Mouse (Mus musculus) midbrain, embryonic 15.5 days (tissue): ENCODE data around the gene Patj. TPM values are rescaled to one million over a fixed set of nuclear protein-coding genes. Genes with fewer than 3 reads are reported as not detected.

Experiments
- ATAC-seq: fragments of 200-750 bp; cut with Nextera tagmentation; replicated peaks from 2 replicates; pipeline ENCODE4 v1.8.0; 2017; ENCODE audit warnings: moderate TSS enrichment
- H3K27ac ChIP-seq: fragments of 300-500 bp; sonication (generic); 2 replicates; pipeline ENCODE4 v1.5.1; 2015; ENCODE audit warnings: mild to moderate bottlenecking, inconsistent platforms
- H3K27me3 ChIP-seq: fragments of 300-500 bp; sonication (generic); replicated peaks from 2 replicates; pipeline ENCODE4 v1.6.1; 2015; ENCODE audit warnings: inconsistent platforms
- H3K36me3 ChIP-seq: fragments of 300-500 bp; sonication (generic); replicated peaks from 2 replicates; pipeline ENCODE4 v1.6.1; 2015; ENCODE audit warnings: inconsistent platforms
- H3K4me1 ChIP-seq: fragments of 300-500 bp; sonication (generic); 2 replicates; pipeline ENCODE4 v1.6.1; 2015; ENCODE audit warnings: inconsistent platforms
- H3K4me2 ChIP-seq: fragments of 300-500 bp; sonication (generic); 2 replicates; pipeline ENCODE4 v1.6.1; 2015; ENCODE audit warnings: inconsistent platforms, mild to moderate bottlenecking, moderate library complexity
- H3K4me3 ChIP-seq: fragments of 300-500 bp; sonication (generic); 2 replicates; pipeline ENCODE4 v1.5.1; 2015; ENCODE audit warnings: mild to moderate bottlenecking, inconsistent platforms
- H3K9ac ChIP-seq: fragments of 300-500 bp; sonication (generic); 2 replicates; pipeline ENCODE4 v1.6.1; 2015; ENCODE audit warnings: mild to moderate bottlenecking, inconsistent platforms
- H3K9me3 ChIP-seq: fragments of 300-500 bp; sonication (generic); 2 replicates; pipeline ENCODE4 v1.6.1; 2016; ENCODE audit warnings: inconsistent platforms
- WGBS: fragments of 180-500 bp; shearing (Covaris S2); methylation state at CpG from one replicate; pipeline ENCODE4 v1.1.7; 2015; ENCODE audit warnings: mixed read lengths; 5-methylcytosine and 5-hydroxymethylcytosine counted together
- polyA plus RNA-seq: library from polyadenylated mRNA; unstranded; fragments of >200 nt; fragmentation: Nextera tagmentation; extraction: Ambion mirVana; gene quantifications from 2 replicates; pipeline ENCODE4 v1.2.1, GENCODE M21; 2015

The Patj gene
- 8.1 and 9.5 TPM in 2 replicates for polyA plus RNA-seq

DNA sequence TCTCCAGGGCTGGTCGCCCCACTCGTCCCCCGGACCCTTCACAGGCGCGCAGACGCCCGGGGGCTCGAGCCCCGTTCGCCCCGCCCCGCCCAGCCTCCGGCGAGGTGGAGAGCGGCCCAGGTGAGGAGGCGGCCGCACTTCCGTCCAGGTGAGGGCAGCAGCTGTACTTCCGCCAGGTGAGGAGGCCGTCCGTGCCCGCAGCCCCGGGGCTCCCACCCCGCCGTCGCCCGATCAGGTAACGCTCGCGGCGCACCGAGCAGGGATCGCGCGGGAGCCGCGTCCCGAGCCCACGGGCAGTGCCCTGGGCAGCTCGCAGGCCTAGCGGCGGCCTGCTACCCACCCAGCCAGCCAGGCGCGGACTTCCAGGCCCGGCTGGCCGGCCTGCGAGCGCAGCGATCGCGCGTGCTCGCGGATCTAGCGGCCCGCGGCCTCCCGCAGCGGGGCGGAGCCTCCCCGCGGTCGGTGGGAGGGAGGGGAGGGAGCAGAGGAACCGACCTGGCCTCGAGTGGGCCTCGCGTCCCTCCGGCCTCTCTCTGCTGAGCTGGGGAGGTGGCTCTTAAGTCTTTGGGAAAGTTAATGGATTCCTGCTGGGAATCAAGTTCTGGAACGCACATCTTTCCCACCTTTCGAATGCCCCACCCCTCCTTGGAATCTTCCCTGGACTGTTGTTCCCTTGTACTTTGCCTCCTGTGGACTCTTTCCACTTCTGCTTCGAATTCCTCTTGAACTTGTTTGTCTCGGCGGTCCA is at the start of gene Patj:
TSS of gene Patj (plus strand) at position 96 of the 748 bp plus-strand sequence.
- Histone ChIP-seq H3K4me3 (peak within 1 kb of the TSS; percentile 70), H3K36me3 (no peaks in the 10 kb centered on the region), H3K9ac (peak within 1 kb of the TSS; percentile 74), H3K9me3 (no peaks in the 10 kb centered on the region), H3K27me3 (no peaks in the 10 kb centered on the region), H3K4me1 (peaks cover 5% of the 10 kb centered on the region; the same call in 1 of the 2 replicates), H3K4me2 (peak within 1 kb of the TSS; percentile 96), H3K27ac (peak within 1 kb of the TSS; percentile 78)
- WGBS, result 1% methylated on average over 72 of the region's 73 CpGs
- peak; percentile 92 for ATAC-seq

DNA sequence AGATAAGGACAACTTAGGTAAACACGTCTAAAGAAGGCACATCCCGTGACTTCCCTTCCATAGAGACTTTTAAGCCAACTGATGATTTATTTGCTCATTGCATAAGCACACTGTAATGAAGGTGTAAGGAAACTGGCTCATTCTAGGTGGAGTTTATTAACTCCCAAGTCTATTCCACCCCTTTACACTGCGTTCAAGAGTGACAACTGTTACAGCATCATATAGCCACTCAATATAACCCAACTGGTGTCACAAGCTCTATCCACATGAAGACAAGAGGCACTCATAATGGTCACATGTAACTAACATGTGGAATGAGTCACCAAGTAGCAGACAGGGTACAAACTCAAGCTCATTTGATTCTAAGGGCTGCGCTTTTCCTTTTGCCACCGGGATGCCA is 47.0 kb upstream of the Patj start:
- Histone ChIP-seq H3K27me3 (no peaks in the 10 kb centered on the region), H3K4me3 (no peak overlapping the region), H3K4me2 (no peak overlapping the region), H3K27ac (no peak overlapping the region), H3K9ac (no peak overlapping the region), H3K9me3 (no peaks in the 10 kb centered on the region), H3K4me1 (no peaks in the 10 kb centered on the region), H3K36me3 (no peaks in the 10 kb centered on the region)
- 87% methylated on average over 5 of the region's 5 CpGs for WGBS
- no peak for ATAC-seq

- no peaks in the 10 kb centered on the region for H3K9me3 ChIP-seq
- WGBS, result 98% methylated on average over 9 of the region's 9 CpGs
- H3K36me3 ChIP-seq, result peaks cover 10% of the 10 kb centered on the region
- H3K4me1 ChIP-seq, result no peaks in the 10 kb centered on the region
- no peak overlapping the region for H3K27ac ChIP-seq
- H3K4me3 ChIP-seq, result no peak overlapping the region
- H3K27me3 ChIP-seq, result no peaks in the 10 kb centered on the region
- no peak overlapping the region for H3K9ac ChIP-seq
- ATAC-seq, result no peak
- H3K4me2 ChIP-seq, result no peak overlapping the region
These were observed 37.4 kb upstream of the Patj start for GRCm38 (mm10) chr4:98358034-98358809.

GRCm38 (mm10) chr4:98375401-98375800 is 20.2 kb upstream of the Patj start:
- no peak overlapping the region for H3K9ac ChIP-seq
- H3K4me2 ChIP-seq, result no peak overlapping the region
- no peaks in the 10 kb centered on the region for H3K27me3 ChIP-seq
- no peaks in the 10 kb centered on the region for H3K4me1 ChIP-seq
- no peak for ATAC-seq
- WGBS, result 61% methylated on average over 4 of the region's 4 CpGs
- H3K36me3 ChIP-seq, result 0 out of 2 replicates have a peak, but pooled peaks cover 3% of the 10 kb centered on the region
- no peaks in the 10 kb centered on the region for H3K9me3 ChIP-seq
- no peak overlapping the region for H3K27ac ChIP-seq
- H3K4me3 ChIP-seq, result no peak overlapping the region

DNA sequence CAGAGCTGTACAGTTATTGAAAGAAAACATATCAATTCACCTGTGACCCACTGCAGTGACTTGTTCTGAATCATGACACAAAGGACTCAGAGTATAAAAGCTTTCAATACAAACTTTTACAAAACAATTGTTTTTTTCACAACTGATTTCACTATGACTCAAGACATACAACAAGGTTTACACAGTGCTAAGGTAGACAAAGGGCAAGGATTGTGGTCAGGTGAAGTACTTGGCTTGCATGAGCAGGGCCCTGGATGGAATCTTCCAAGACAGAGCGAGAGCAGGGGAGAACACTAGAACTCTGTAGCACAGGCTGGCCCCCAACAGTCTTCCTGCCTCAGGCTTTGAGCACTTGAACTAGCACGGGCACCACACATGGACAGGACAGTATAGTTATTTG is 18.6 kb upstream of the Patj start:
- H3K4me3 ChIP-seq, result no peak overlapping the region
- H3K4me2 ChIP-seq, result no peak overlapping the region
- H3K4me1 ChIP-seq, result peaks cover 10% of the 10 kb centered on the region
- H3K9me3 ChIP-seq, result no peaks in the 10 kb centered on the region
- H3K27me3 ChIP-seq, result no peaks in the 10 kb centered on the region
- H3K27ac ChIP-seq, result no peak overlapping the region
- no peak for ATAC-seq
- WGBS, result 97% methylated on average over 2 of the region's 2 CpGs
- H3K36me3 ChIP-seq, result 0 out of 2 replicates have a peak, but pooled peaks cover 3% of the 10 kb centered on the region
- H3K9ac ChIP-seq, result no peak overlapping the region

- peak within 1 kb of the TSS; percentile 79 for H3K27ac ChIP-seq
- peak within 1 kb of the TSS; percentile 54 for H3K4me2 ChIP-seq
- H3K4me3 ChIP-seq, result peak within 1 kb of the TSS; percentile 96
These were observed 12.7 kb upstream of the Patj start, which contains the start of gene Tm2d1 for GRCm38 (mm10) chr4:98382716-98383424. Tm2d1 (minus strand) TSS chr4:98383306.

DNA sequence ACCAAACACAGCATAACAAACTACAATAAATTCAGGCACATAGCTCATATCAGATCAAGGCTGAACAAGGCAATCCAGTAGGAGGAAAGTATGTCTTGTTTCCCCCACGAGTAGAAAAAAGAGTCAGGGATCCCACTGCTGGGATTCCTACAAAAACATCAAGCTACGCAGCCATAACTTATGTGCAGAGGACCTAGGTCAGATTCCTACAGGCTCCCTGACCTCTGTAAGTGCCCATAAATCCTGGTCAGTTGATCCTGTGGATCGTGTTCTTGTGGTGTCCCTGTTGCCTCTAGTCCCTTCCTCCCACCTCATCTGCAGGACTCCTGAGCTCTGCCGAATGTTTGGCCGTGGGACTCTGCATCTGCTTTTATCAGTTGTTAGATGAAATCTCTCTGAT is 10.5 kb upstream of the Patj start:
- Histone ChIP-seq H3K4me2 (no peak overlapping the region), H3K4me3 (no peak overlapping the region), H3K9me3 (no peaks in the 10 kb centered on the region), H3K9ac (no peak overlapping the region), H3K27me3 (no peaks in the 10 kb centered on the region), H3K36me3 (no peaks in the 10 kb centered on the region), H3K4me1 (peaks cover 14% of the 10 kb centered on the region), H3K27ac (no peak overlapping the region)
- WGBS, result 74% methylated on average over 5 of the region's 5 CpGs
- ATAC-seq, result no peak

More at GRCm38 (mm10) chr4:98382716-98383424, 12.7 kb upstream of the Patj start, which contains the start of gene Tm2d1:
- H3K9me3 ChIP-seq, result no peaks in the 10 kb centered on the region
- H3K4me1 ChIP-seq, result peaks cover 14% of the 10 kb centered on the region
- H3K36me3 ChIP-seq, result no peaks in the 10 kb centered on the region
- under 1% methylated on average over 46 of the region's 46 CpGs for WGBS
- peak; percentile 98 for ATAC-seq
- H3K27me3 ChIP-seq, result no peaks in the 10 kb centered on the region
- H3K9ac ChIP-seq, result peak within 1 kb of the TSS; percentile 99

GRCm38 (mm10) chr4:98395346-98395689 is 267 bp upstream of the Patj start:
- H3K36me3 ChIP-seq, result no peaks in the 10 kb centered on the region
- no peaks in the 10 kb centered on the region for H3K9me3 ChIP-seq
- no peak for ATAC-seq
- H3K4me2 ChIP-seq, result peak overlapping the region; percentile 96
- H3K4me1 ChIP-seq, result peaks cover 5% of the 10 kb centered on the region; the same call in 1 of the 2 replicates
- H3K4me3 ChIP-seq, result peak overlapping the region; percentile 70
- peak overlapping the region; percentile 78 for H3K27ac ChIP-seq
- no peaks in the 10 kb centered on the region for H3K27me3 ChIP-seq
- peak overlapping the region; percentile 74 for H3K9ac ChIP-seq
- 1% methylated on average over 7 of the region's 7 CpGs for WGBS

- Histone ChIP-seq H3K4me1 (peaks cover 5% of the 10 kb centered on the region; the same call in 1 of the 2 replicates), H3K4me3 (no peak overlapping the region), H3K27ac (no peak overlapping the region), H3K27me3 (no peaks in the 10 kb centered on the region), H3K9ac (no peak overlapping the region), H3K4me2 (no peak overlapping the region), H3K36me3 (no peaks in the 10 kb centered on the region), H3K9me3 (no peaks in the 10 kb centered on the region)
- no peak for ATAC-seq
- 44% methylated on average over 6 of the region's 6 CpGs for WGBS
These were observed 5.5 kb downstream of the Patj start for GRCm38 (mm10) chr4:98400926-98401583.

GRCm38 (mm10) chr4:98401584-98401962 is 6.0 kb downstream of the Patj start:
- Histone ChIP-seq H3K4me1 (no peaks in the 10 kb centered on the region), H3K9ac (no peak overlapping the region), H3K27me3 (no peaks in the 10 kb centered on the region), H3K9me3 (no peaks in the 10 kb centered on the region), H3K4me2 (no peak overlapping the region), H3K36me3 (no peaks in the 10 kb centered on the region), H3K4me3 (no peak overlapping the region), H3K27ac (no peak overlapping the region)
- ATAC-seq, result no peak
- WGBS, result 77% methylated on average over 2 of the region's 2 CpGs

- Histone ChIP-seq H3K4me1 (no peaks in the 10 kb centered on the region), H3K27me3 (no peaks in the 10 kb centered on the region), H3K9ac (no peak overlapping the region), H3K4me2 (no peak overlapping the region), H3K9me3 (no peaks in the 10 kb centered on the region), H3K36me3 (no peaks in the 10 kb centered on the region), H3K27ac (no peak overlapping the region), H3K4me3 (no peak overlapping the region)
- no peak for ATAC-seq
- 81% methylated on average over 4 of the region's 4 CpGs for WGBS
These were observed 7.9 kb downstream of the Patj start for GRCm38 (mm10) chr4:98403492-98403891.

DNA sequence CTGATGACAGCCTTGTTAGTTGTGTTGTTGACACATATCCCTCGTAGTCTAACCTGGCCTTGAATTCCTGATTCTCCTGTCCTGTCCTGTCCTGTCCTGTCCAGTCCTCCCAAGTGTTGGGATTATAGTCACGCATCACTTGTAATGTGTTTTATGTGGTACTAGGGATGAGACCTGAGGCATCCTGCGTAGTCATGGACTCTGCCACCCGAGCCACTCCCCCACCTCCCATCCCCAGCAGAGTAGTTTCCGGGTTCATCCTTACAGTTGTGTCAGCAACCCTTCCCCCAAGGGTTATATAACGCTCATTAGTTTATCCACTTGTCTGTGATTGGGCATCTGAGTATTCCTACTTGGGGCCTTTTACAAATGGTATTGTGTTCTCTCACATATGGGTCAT is 8.8 kb downstream of the Patj start:
- Histone ChIP-seq H3K27me3 (no peaks in the 10 kb centered on the region), H3K27ac (no peak overlapping the region), H3K4me1 (no peaks in the 10 kb centered on the region), H3K4me2 (no peak overlapping the region), H3K4me3 (no peak overlapping the region), H3K9ac (no peak overlapping the region), H3K9me3 (no peaks in the 10 kb centered on the region), H3K36me3 (no peaks in the 10 kb centered on the region)
- ATAC-seq, result no peak
- WGBS, result 94% methylated on average over 6 of the region's 6 CpGs
